Mouse (Mus musculus) adrenal gland, postnatal 36 days (tissue): Measurements from ENCODE around the gene Zp2. TPM values are rescaled to one million over a fixed set of nuclear protein-coding genes. Genes with fewer than 3 reads are reported as not detected.

Experiments used
- DNase-seq, 2 experiments: peaks; one replicate each; pipeline ENCODE4 v3.0.0; 2021; ENCODE audit warnings: mixed read lengths in 1 of 2
- long read RNA-seq, 2 experiments: library from polyadenylated mRNA; stranded (forward); transcript quantifications; one replicate each; pipeline ENCODE4 v2.0.0; 2021; ENCODE audit warnings: borderline sequencing depth in 2 of 2
- total RNA-seq, 2 experiments: library from RNA; stranded (reverse); gene quantifications; 2 replicates each; pipeline ENCODE4 v1.2.3; 2021

Zp2 gene
- not detected for total RNA-seq
- long read RNA-seq, experiment 1: 0 reads
- long read RNA-seq, experiment 2: 0 reads

GRCm38 (mm10) chr7:120145191-120145590 lies at the start of gene Zp2:
Gene Zp2, minus strand, starts transcription at chr7:120145291.
- DNase-seq: no peak

DNA sequence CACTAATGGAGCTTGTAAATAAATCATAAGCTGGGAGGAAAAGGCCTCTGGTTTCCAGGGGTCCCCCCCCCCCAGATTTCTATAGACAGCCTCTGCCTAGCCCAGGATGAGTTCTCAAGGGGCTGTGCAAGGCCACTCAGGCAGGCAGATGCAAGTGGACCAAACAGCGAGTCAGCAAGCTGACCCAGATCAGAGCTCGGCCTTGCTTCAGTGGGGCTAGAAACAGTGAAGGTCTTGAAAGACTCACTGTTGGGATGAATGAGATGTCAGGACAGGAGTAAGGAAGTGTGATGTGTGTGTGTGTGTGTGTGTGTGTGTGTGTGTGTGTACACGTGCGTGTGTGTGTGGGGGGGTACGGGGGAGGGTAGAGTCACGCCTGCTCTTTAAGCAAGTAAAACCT lies 47.7 kb upstream of the Zp2 start:
- DNase-seq: peak; percentile 40 to 54

- DNase-seq: peak; percentile 20 to 69
These were observed 47.1 kb upstream of the Zp2 start for GRCm38 (mm10) chr7:120192207-120192606.

- peak in 1 of 2 experiments; percentile 20 for DNase-seq
These were observed 45.1 kb upstream of the Zp2 start for GRCm38 (mm10) chr7:120190150-120190665.

GRCm38 (mm10) chr7:120189369-120190149 lies 44.5 kb upstream of the Zp2 start:
- DNase-seq: no peak

- DNase-seq: no peak
These were observed 43.9 kb upstream of the Zp2 start for GRCm38 (mm10) chr7:120188946-120189345.

DNA sequence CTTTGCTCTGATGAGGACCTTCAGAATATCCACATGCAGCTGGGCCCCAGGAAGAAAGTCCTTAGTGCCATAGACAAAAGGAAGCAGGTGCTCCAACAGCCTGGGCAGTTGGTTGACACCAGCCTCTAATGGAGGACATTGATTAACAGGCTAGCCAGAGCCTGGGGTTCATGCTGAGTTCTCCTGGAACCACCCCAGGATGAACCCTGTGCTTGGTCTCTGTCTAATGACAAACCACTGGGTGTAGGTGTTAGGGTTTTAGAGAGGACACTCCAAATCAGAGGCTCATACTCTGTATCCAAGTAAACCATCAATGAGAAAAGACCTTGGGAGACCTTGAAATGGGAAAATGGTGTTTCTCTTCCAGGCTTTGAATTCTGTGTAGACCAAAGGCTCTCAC lies 37.8 kb upstream of the Zp2 start:
- no peak for DNase-seq

DNA sequence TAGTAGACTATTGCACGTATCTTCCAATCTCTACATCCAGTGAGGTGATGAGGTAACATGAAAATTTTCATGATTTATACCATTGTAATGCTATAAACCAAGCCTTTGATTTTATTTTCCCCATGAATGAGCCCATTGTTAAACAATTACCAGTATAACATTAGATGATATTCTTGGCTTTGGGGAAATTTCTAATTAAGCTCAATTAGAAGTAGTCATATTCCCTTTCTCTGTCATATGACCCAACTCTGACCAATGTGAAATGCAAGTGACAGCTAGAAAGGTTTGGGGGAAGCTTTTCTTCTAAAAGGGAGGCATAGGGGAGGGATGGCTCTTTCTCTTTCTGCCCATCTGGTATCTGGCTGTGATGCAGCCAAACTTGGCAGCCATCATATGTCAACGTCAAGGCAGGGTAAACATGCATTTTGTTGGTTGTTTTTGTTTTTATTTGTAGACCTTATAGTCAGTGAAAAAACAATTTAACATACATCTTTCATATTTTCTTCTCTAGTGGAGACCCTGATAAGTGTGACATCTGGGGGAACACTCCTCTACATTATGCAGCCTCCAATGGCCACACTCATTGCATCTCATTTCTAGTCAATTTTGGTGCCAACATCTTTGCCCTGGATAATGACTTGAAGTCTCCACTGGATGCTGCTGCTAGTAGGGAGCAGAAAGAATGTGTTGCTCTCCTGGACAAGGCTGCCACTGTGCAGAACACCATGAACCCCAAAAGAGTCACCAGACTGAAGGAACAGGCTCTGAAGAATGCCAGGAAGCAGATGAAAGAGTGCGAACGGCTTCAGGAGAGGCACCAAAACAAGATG lies 36.5 kb upstream of the Zp2 start:
- no peak for DNase-seq

- no peak for DNase-seq
These were observed 35.5 kb upstream of the Zp2 start for GRCm38 (mm10) chr7:120180547-120180946.

GRCm38 (mm10) chr7:120178935-120179334 lies 33.8 kb upstream of the Zp2 start:
- DNase-seq: no peak

DNA sequence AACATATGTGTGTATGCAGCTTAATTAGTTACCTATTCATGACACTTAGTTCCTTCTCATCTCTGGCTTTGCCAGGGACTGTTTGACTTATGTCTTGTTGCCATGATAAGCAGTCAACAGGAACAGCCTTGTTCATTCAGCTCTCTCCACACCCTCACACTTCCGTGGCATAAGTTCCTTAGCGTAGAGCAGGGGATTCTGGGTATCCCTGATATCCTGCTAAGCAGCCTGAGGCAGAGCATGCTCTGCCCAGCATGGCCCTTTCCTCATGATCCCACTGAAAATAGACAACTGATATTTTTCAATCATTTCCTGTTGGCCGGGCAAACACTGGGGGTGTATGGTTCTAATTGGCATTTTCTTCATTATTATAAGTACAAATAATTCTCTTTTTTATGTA lies 32.5 kb upstream of the Zp2 start:
- no peak for DNase-seq

GRCm38 (mm10) chr7:120174723-120175504 lies 29.8 kb upstream of the Zp2 start:
- DNase-seq: no peak

GRCm38 (mm10) chr7:120173603-120174244 lies 28.6 kb upstream of the Zp2 start, which contains the start of gene Anks4b:
Gene Anks4b, plus strand, starts transcription at chr7:120173858.
- peak in 1 of 2 experiments; percentile 22 for DNase-seq

GRCm38 (mm10) chr7:120172188-120172700 lies 27.2 kb upstream of the Zp2 start:
- no peak for DNase-seq

- DNase-seq: no peak
These were observed 18.6 kb upstream of the Zp2 start for GRCm38 (mm10) chr7:120163581-120164251.

- no peak for DNase-seq
These were observed 13.1 kb upstream of the Zp2 start for GRCm38 (mm10) chr7:120158121-120158613.

DNA sequence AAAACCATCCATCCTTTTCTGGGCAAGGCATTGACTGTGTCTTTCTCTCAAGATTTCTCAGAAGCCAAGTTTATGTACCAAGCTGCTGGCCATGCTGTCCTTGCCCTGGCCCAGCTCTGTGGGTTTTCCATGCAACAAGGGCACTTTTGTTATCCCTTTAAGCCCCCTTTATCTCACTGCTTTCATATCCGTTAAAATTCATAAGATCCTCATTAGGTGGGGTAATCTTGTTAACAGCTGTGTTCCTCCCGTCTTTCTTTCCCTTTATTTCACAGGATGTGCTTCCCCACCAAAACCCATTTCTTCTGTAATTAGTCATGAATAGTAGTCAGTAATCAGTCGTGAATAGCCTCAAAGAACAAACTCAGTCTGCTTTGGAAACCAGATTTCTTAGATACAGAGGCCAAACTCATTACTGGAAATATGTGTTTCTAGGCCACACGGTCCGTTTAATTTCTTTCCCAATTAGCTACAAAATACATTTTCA lies 12.5 kb upstream of the Zp2 start:
- no peak for DNase-seq

DNA sequence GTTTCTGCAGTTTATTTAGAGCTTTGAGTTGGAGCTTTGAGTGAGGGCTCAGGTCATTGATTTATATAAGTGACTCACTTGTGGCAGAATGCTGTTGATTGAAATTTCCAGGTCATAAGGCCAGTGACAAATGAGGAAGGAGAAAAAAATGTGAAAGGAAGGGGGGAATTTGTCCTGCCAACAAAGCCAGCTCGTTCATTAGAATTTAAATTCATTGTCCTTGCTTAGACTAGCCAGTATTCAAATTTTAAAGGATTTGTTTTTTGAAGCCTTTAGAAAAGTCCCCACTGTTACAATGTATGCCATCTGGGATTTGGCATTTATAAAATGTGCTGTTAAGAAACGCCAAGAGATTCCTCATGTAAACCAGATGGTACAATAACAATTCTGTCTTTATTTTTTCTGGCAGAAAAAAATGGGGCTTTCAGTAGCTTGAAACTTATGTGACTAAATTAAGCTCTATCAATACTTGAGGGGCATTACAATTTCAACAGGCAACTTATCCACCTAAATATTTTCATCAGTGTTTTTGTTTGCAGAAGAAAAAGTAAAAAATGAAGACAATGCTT lies 11.8 kb upstream of the Zp2 start:
- no peak for DNase-seq

DNA sequence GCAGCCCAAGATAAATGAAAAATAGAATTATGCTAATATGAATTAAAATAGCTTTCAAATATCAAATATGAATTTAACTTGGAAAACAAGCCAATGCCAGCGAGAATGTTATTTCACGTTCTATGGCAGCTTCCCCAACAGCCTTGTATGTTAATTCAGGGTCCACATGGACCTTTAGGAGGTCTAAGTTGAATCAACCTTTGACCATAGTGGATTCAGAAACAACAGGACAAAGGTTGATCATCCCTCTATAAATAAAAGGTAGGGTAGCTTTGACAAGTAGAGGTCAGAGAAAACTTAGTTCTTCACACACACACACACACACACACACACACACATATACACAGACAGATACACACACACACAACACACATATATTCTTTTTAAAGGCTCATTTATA lies 5.8 kb upstream of the Zp2 start:
- no peak for DNase-seq

- DNase-seq: peak in 1 of 2 experiments; percentile 16
These were observed 5.2 kb upstream of the Zp2 start for GRCm38 (mm10) chr7:120150257-120150656.
